Mouse (Mus musculus): ENCODE measurements around the gene 2310007B03Rik.
"Not testable (repeated sequence)": the region's sequence is repeated elsewhere in the genome, so short reads cannot be mapped to it uniquely, and the experiment has no call there.

2310007B03Rik gene

GRCm38 (mm10) chr1:93160501-93161133 is at the start of gene 2310007B03Rik:
TSS of gene 2310007B03Rik (minus strand) at chr1:93160948.
- DNase-seq (ENCODE audit: low read depth, low spot score), result no peak

- no peak for DNase-seq (ENCODE audit: low read depth, low spot score)
Measured at GRCm38 (mm10) chr1:93210213-93210641, 49.5 kb upstream of the 2310007B03Rik start.

- DNase-seq (ENCODE audit: low read depth, low spot score), result no peak
Measured at GRCm38 (mm10) chr1:93207536-93208064, 46.9 kb upstream of the 2310007B03Rik start.

GRCm38 (mm10) chr1:93206277-93206970 is 45.7 kb upstream of the 2310007B03Rik start:
- no peak for DNase-seq (ENCODE audit: low read depth, low spot score)

DNA sequence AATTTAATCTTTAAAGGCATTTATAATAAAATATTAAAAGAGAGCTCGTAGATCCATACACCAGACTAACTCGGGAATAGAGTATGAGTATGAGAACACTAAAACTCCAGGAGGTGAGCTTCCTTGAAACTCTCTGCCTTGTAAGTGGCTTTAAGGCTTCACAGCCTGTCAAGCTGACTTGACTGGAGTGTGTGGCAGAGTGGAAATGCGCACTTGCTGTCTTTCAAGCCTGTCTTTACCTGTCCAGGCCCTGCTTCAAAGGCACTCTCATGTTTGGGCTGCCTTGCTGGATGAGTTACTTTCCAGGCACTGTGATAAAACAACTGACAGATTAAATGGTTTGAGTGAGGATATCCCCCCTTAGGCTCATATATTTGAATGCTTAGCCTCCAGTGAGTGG is 37.2 kb upstream of the 2310007B03Rik start:
- DNase-seq (ENCODE audit: low read depth, low spot score), result no peak

GRCm38 (mm10) chr1:93197454-93197853 is 36.7 kb upstream of the 2310007B03Rik start:
- DNase-seq (ENCODE audit: low read depth, low spot score), result not testable (repeated sequence)

GRCm38 (mm10) chr1:93194961-93195360 is 34.2 kb upstream of the 2310007B03Rik start:
- no peak for DNase-seq (ENCODE audit: low read depth, low spot score)

- no peak for DNase-seq (ENCODE audit: low read depth, low spot score)
Measured at GRCm38 (mm10) chr1:93190726-93191305, 30.1 kb upstream of the 2310007B03Rik start.

DNA sequence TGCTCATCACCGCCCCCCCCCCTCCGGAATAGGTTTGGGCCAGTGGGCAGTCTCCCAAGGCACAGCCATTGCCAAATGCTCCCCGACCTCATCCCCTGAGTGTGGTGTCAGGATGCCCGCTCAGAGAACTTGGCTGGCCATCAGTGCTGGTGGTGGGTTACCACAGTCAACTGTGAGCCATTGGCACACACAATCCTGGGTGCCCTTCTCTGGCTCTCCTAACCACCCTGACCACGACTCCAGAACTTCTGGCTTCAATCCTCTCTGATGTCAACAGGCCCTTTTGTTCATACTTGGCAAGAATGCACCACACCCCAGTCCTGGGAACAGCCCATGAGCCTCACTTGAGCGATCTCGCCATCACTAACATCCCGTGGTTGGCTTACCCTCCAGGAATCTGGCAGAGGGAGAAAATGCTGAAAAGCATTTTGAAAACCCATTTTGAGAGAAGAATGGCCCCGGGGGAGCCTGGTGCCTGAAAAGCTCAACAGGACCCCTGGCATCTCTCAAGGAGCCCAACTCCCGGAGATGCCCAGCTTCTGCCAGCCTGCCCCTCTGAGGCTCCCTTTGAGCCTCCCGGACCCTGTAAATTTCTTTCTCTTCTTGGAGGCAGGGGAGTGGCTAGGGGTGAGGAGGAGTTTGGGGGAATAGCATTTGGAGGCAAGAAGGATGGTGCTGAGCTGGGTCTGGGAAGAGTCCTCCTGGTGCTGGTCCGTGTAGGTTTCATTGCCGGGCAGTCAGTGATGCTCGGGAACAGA is 23.5 kb upstream of the 2310007B03Rik start:
- DNase-seq (ENCODE audit: low read depth, low spot score), result no peak

DNA sequence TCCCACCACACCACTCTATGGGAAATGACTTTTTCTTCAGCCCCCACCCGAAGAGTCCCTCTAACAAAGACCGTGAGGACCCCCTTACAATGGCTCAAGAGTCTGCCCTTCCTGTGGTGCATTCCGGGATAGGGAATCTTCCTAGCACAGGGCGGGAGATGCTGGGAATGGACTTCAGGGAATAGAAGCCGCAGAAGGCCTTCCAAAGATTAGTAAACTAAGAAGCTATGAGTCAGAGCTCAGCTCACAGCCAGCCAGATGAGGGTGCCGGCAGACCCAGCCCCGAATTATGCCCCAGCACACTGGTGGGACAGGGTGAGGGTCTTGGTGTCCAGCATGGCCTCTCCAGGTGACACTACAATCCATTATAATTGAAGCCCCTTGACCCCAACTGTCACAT is 21.5 kb upstream of the 2310007B03Rik start:
- no peak for DNase-seq (ENCODE audit: low read depth, low spot score)

- peak; percentile 91 for DNase-seq (ENCODE audit: low read depth, low spot score)
Measured at GRCm38 (mm10) chr1:93176525-93177332, 16.0 kb upstream of the 2310007B03Rik start.

DNA sequence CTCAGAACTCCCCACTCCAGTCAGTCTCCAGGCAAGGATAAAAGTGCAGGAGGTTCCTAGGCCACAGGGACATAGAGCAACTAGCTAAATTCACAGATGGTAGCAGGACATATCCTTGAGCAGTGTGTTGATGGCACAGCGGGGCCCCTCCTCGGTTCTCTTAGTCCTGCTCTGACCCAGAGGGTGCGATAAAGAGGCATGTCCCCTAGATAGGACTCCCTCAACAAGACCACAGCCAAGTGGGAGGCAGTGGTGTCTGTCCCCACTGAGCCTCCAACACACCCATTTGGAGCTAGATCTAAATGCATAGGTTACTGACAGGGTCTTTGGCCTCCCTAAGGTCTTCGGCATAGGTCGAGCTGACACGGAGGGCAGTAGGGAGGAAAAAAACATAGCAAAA is 15.1 kb upstream of the 2310007B03Rik start:
- peak; percentile 12 for DNase-seq (ENCODE audit: low read depth, low spot score)

GRCm38 (mm10) chr1:93174399-93174798 is 13.7 kb upstream of the 2310007B03Rik start:
- DNase-seq (ENCODE audit: low read depth, low spot score), result peak; percentile 92

DNA sequence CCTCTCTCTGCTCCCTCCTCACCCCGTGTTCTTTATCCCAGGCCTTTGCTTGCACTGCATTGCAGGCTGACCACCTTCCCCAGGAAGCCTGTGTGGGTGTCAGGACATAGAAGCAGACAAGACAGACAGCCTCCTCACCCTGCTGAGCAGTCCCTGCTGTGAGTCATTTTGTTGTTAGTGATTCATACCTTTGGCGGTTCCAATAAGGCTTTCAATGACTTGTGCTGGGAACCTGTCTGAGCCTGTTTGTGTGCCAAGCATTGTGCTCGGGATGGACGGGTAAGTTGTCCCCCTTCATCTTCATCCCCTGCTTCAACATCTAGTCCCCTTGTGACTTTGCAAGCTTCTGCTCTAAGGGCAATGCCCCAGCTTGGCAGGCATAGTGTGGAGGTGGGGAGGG is 12.9 kb upstream of the 2310007B03Rik start:
- no peak for DNase-seq (ENCODE audit: low read depth, low spot score)

GRCm38 (mm10) chr1:93168295-93168775 is 7.6 kb upstream of the 2310007B03Rik start, which contains the start of gene Crocc2:
TSS of gene Crocc2 (plus strand) at chr1:93168725.
- DNase-seq (ENCODE audit: low read depth, low spot score), result peak; percentile 11

GRCm38 (mm10) chr1:93166346-93167079 is 5.8 kb upstream of the 2310007B03Rik start:
- DNase-seq (ENCODE audit: low read depth, low spot score), result no peak

GRCm38 (mm10) chr1:93165447-93165846 is 4.7 kb upstream of the 2310007B03Rik start:
- DNase-seq (ENCODE audit: low read depth, low spot score), result no peak

DNA sequence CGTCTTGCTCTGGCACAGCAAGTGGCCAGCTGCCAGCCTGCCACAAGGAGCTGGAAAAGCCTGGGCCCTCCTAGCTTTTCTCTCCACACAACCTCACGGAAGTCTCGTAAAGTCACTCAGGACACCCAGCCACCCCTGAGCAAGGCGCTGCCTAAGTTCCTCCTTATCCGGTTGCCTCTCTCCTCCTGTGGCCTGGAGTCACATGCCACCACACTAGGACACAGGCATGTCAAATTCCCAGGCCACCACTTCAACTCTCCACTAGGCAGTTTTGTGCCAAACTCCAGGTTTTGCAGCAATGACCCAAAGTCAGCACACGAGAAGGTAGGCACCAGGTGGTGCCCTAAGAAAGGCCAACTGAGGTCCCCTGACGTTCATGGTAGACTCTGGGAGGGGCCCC is 1.8 kb upstream of the 2310007B03Rik start:
- no peak for DNase-seq (ENCODE audit: low read depth, low spot score)

DNA sequence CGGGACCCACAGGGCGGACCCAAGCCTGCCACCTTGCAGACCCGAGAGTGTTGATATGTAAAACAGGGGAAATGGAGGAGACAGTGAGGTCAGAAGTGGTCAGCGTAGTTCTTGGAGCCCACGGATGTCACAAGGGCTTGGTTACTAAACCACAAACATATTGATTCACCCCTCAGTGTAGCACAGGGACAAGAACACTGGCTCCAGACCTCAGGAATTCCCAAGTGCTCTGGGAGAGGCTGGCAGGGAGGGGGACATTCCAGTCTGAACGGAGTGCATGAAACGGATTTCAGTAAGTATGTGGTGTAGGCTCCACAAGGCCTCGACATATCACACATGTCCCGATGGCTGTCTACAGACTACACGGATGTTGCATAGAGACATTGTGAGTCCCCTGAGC is 1.2 kb upstream of the 2310007B03Rik start:
- no peak for DNase-seq (ENCODE audit: low read depth, low spot score)

DNA sequence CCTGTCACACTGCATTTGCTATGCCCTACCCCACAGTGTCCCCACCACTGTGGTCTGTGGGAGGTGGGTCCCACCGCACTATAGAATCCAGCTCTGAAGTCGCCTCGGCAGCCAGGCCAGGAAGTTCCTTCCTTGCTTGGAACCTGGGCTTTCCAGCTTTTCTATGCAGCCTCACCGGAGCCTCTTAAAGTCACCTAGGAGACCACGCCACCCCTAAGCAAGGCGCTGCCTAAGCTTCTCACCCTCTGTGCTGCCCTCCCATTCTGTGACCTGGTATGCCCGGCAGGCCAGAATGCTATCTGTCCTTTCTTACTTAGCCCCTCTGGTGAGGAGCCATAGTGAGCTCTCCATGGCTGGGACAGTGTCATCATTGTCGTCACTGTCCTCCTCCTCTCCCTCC is 602 bp upstream of the 2310007B03Rik start:
- no peak for DNase-seq (ENCODE audit: low read depth, low spot score)

Measured in forelimb bud, embryonic 11.5 days (tissue).